ENCODE assay signal across 15 mouse cellular contexts in the genomic region with DNA sequence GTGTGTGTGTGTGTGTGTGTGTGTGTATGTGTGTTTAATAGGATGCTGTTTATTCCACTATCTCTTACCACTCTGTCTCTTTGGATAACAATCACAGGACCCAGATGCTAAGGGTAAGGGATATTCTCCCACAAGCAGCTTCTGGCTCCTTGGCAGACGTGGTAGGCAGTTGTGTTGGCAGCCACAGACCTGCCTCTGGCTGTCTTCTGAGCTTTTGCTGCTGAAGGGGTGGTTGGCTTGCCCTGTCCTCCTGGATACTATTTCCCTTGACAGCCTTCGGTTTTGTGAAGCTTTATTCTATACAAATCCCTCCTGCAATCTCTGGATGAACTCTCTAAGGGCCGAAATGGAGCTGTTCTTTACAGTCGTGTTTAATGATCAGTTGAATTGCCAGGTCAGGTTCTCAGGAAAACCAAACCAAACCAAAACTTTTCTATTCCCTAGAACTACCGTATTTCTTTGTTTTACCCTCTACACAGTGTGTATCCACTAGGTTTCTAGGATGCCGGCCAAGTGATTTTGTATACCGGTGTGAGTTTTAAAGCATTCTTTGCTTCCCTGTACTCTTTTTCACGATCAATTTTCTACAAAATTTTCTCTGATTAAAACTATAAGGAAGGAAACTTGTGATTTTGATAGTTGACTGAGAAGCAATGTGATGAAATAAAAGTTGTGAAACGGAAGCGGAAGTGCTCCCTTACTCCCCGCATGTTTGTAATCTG.
DNase-seq lines count a peak whose midpoint lies in the region; ATAC-seq and TF ChIP-seq lines count a peak whose summit lies in the region.
"Had no signal": no experiment of that assay in that cellular context is flagged by ENCODE, and none has a peak within 500 bp of the region (broad histone marks: within the 10 kb centered on the region; RNA-seq: fewer than 3 reads in every experiment).

No protein-coding gene starts in this region.

- ATAC-seq in forebrain, embryonic 16.5 days, result no peak
- ATAC-seq in midbrain, embryonic 14.5 days (ENCODE audit: low FRiP score, low TSS enrichment), result no peak

- peaks cover 9% of the 10 kb centered on the region; the same call in 1 of the 2 replicates for H3K27me3 ChIP-seq in forebrain, embryonic 16.5 days (replicated peaks; ENCODE audit: control insufficient read depth, insufficient read depth, low read length)
- peaks cover 24% of the 10 kb centered on the region for H3K27me3 ChIP-seq in midbrain, embryonic 14.5 days (ENCODE audit: control insufficient read depth, insufficient read depth, low read length)

- no peaks in the 10 kb centered on the region for H3K36me3 ChIP-seq in forebrain, embryonic 16.5 days (ENCODE audit: control insufficient read depth, insufficient read depth)
- H3K36me3 ChIP-seq in midbrain, embryonic 14.5 days (ENCODE audit: control insufficient read depth, insufficient read depth, low read length), result no peaks in the 10 kb centered on the region

- 0 out of 2 replicates have a peak overlapping the region, but pooled peaks have one; percentile 17 for H3K9ac ChIP-seq in forebrain, embryonic 16.5 days (replicated peaks; ENCODE audit: low read depth, low read length)
- H3K9ac ChIP-seq in midbrain, embryonic 14.5 days (replicated peaks; ENCODE audit: low read length), result no peak overlapping the region
- H3K9ac ChIP-seq: liver, embryonic 14.5 days had no signal

- peak overlapping the region; percentile 53; the same call in 1 of the 2 replicates for H3K27ac ChIP-seq in forebrain, embryonic 16.5 days (ENCODE audit: low read length)
- peak overlapping the region; percentile 3; the same call in 1 of the 2 replicates for H3K27ac ChIP-seq in midbrain, embryonic 14.5 days (replicated peaks; ENCODE audit: low read depth, low read length)
- H3K27ac ChIP-seq: liver, embryonic 14.5 days had no signal

- H3K4me1 ChIP-seq in forebrain, embryonic 16.5 days (replicated peaks; ENCODE audit: control insufficient read depth, insufficient read depth, low read length), result 0 out of 2 replicates have a peak, but pooled peaks cover 5% of the 10 kb centered on the region
- H3K4me1 ChIP-seq in midbrain, embryonic 14.5 days (ENCODE audit: control insufficient read depth, insufficient read depth, low read length), result peaks cover 6% of the 10 kb centered on the region

- no peak for TF ChIP-seq CTCF in brain, embryonic 14.5 days (IDR thresholded peaks at IDR 0.05; ENCODE audit: borderline replicate concordance, extremely low read depth, insufficient read depth, insufficient read length)

- TF ChIP-seq POLR2A in brain, embryonic 14.5 days (IDR thresholded peaks at IDR 0.05; ENCODE audit: borderline replicate concordance, extremely low read depth, insufficient read depth, insufficient read length, poor library complexity, severe bottlenecking), result no peak

- 40% methylated on average over 11 of the region's 11 CpGs for WGBS in forebrain, embryonic 16.5 days
- 46% methylated on average over 11 of the region's 11 CpGs for whole genome bisulfite sequencing in midbrain, embryonic 14.5 days

- intact Hi-C loops in gastrocnemius, postnatal 14 days (cut with DNase I; ENCODE audit: low total_unique reads), result no loop called here

- peak; percentile 81 for DNase-seq in brain, embryonic 14.5 days (ENCODE audit: low read depth)
- peak; percentile 67 for DNase-seq in cerebellum, adult 9-11 months
- DNase-seq in midbrain, embryonic 14.5 days, result peak; percentile 56
- DNase-seq in right cerebral cortex, postnatal 4 days, result no peak
- DNase-seq in embryo, embryonic 11 days, result no peak
- no peak for DNase-seq in gastrocnemius, postnatal 14 days
- no peak for DNase-seq in left cerebral cortex, adult 9 months (ENCODE audit: low spot score in 2 of 2)
- DNase-seq: adrenal gland, adult 2 months; heart, postnatal 36 days; kidney, adult 9 months; lung, postnatal 36 days; spleen, adult 18-20 months; thymus, adult 18-20 months had no signal

- H3K9me3 ChIP-seq in forebrain, embryonic 16.5 days (ENCODE audit: control insufficient read depth, low read length), result no peaks in the 10 kb centered on the region
- no peaks in the 10 kb centered on the region for H3K9me3 ChIP-seq in midbrain, embryonic 14.5 days (ENCODE audit: control insufficient read depth, low read length)

- H3K4me3 ChIP-seq in forebrain, embryonic 16.5 days (replicated peaks; ENCODE audit: low read length), result no peak overlapping the region
- no peak overlapping the region for H3K4me3 ChIP-seq in midbrain, embryonic 14.5 days (replicated peaks; ENCODE audit: low read depth, low read length)

- H3K4me2 ChIP-seq in forebrain, embryonic 16.5 days (ENCODE audit: low read length), result no peak overlapping the region; the same call in 1 of the 2 replicates
- H3K4me2 ChIP-seq in midbrain, embryonic 14.5 days (ENCODE audit: low read length), result peak overlapping the region; percentile 7; the same call in 1 of the 2 replicates

Comparison
In these comparisons a context has a peak if more than half of its experiments do, and no peak if none do; other contexts are left out.
1. DNase-seq: peak in brain, embryonic 14.5 days (single experiment), cerebellum, adult 9-11 months (single experiment) and midbrain, embryonic 14.5 days (single experiment); none in right cerebral cortex, postnatal 4 days (single experiment), embryo, embryonic 11 days (single experiment), gastrocnemius, postnatal 14 days (single experiment) and left cerebral cortex, adult 9 months (0 of 2).